In the genomic region with DNA sequence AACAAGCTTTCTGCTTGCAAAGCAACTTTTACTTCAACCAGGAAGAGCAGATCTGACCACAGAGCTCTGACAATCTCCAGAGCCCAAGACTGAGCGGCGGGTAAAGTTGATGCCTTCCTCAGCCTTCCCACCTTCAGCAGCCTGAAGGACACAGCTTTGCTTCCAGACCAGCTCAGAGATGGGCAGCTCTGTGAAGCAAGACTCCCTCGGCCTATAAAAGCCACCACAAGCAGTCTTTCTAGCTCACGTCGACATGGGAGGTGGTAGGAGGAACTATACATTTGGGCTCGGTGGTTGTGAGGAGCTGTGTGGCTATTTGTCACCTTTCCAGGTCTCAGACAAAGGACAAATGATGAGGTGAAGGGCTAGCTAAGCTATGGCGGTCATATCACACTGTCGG, we compare ENCODE assay signal across 17 mouse cellular contexts. TPM values are rescaled to one million over a fixed set of nuclear protein-coding genes. Genes with fewer than 3 reads are reported as not detected.
DNase-seq lines count a peak whose midpoint lies in the region; ATAC-seq lines count a peak whose summit lies in the region.
"Had no signal": no experiment of that assay in that cellular context is flagged by ENCODE, and none has a peak within 500 bp of the region (broad histone marks: within the 10 kb centered on the region; RNA-seq: fewer than 3 reads in every experiment).

No protein-coding gene starts in this region.

- peaks cover 50% of the 10 kb centered on the region for H3K4me1 ChIP-seq in hindbrain, embryonic 10.5 days (replicated peaks)

- no peaks in the 10 kb centered on the region for H3K36me3 ChIP-seq in hindbrain, embryonic 10.5 days
- H3K36me3 ChIP-seq: embryonic facial prominence, embryonic 13.5 days; neural tube, embryonic 12.5 days had no signal

- no peak overlapping the region for H3K27ac ChIP-seq in hindbrain, embryonic 10.5 days
- H3K27ac ChIP-seq: embryonic facial prominence, embryonic 13.5 days; kidney, postnatal 0 days; liver, embryonic 14.5 days; neural tube, embryonic 12.5 days had no signal

- H3K27me3 ChIP-seq in hindbrain, embryonic 10.5 days (ENCODE audit: insufficient read depth, poor library complexity, severe bottlenecking) = peaks cover 8% of the 10 kb centered on the region; the same call in 1 of the 2 replicates

- 85% methylated on average over 8 of the region's 8 CpGs for WGBS in hindbrain, embryonic 10.5 days

- H3K9me3 ChIP-seq in hindbrain, embryonic 10.5 days = no peaks in the 10 kb centered on the region
- H3K9me3 ChIP-seq: embryonic facial prominence, embryonic 13.5 days; neural tube, embryonic 12.5 days had no signal

- peak; percentile 47 for DNase-seq in heart, adult 18-20 months
- no peak for DNase-seq in heart, postnatal 25 days (ENCODE audit: low spot score)
- peak; percentile 66 for DNase-seq in 416B (ENCODE audit: low read depth)
- DNase-seq in induced T-regulatory cell, adult 2 months (ENCODE audit: low read depth) = peak; percentile 57
- no peak for DNase-seq in hindbrain, embryonic 10.5 days (ENCODE audit: low spot score)
- no peak for DNase-seq in B cell, adult 2 months
- DNase-seq: adrenal gland, postnatal 25 days; cerebellum, adult 9-10 months; left cerebral cortex, postnatal 4 days; thymus, postnatal 36 days had no signal

- H3K4me3 ChIP-seq in hindbrain, embryonic 10.5 days = no peak overlapping the region
- H3K4me3 ChIP-seq: embryonic facial prominence, embryonic 13.5 days; neural tube, embryonic 12.5 days had no signal

- peak; percentile 7; the same call in 1 of the 2 replicates for ATAC-seq in granulocyte monocyte progenitor cell, adult 5-6 weeks (replicated peaks; ENCODE audit: poor library complexity, severe bottlenecking)
- ATAC-seq: forebrain, embryonic 16.5 days; lung, postnatal 0 days had no signal

- intact Hi-C loops in heart, postnatal 25 days (cut with DNase I) = no loop called here

RNA-seq across cellular contexts. Expression of a gene that starts 11.9 kb away (rescaled TPM):
- total RNA-seq in heart, adult 18-20 months (2021) = 10 to 100 TPM; 66.6 to 67.6 TPM
- 10 to 100 TPM; 79.6 to 81.5 TPM for total RNA-seq in heart, postnatal 25 days (2021)
- 68.0 and 79.0 TPM in 2 replicates for total RNA-seq in granulocyte monocyte progenitor cell, adult 5-6 weeks (2014; fragmentation: Nextera tagmentation)
- total RNA-seq in granulocyte monocyte progenitor cell, adult 5-6 weeks (2017) = 99.9 and 116 TPM in 2 replicates
- polyA plus RNA-seq in hindbrain, embryonic 10.5 days (2016; fragmentation: Nextera tagmentation; extraction: Ambion mirVana) = 11.2 and 11.4 TPM in 2 replicates

Comparison
In these comparisons a context has a peak if more than half of its experiments do, and no peak if none do; other contexts are left out.
1. DNase-seq: peak in heart, adult 18-20 months (2 of 2), 416B (single experiment) and induced T-regulatory cell, adult 2 months (single experiment); none in heart, postnatal 25 days (single experiment), hindbrain, embryonic 10.5 days (single experiment) and B cell, adult 2 months (0 of 2).